Mouse (Mus musculus) lung, embryonic 15.5 days (tissue): Measurements from ENCODE around the gene Meis2. TPM values are rescaled to one million over a fixed set of nuclear protein-coding genes. Genes with fewer than 3 reads are reported as not detected.

Experiments
- ATAC-seq: fragments of 200-750 bp; cut with Nextera tagmentation; 2 replicates; pipeline ENCODE4 v1.8.0; 2017; ENCODE audit warnings: moderate number of reproducible peaks, borderline replicate concordance; ENCODE audit not compliant: low FRiP score, low TSS enrichment; ENCODE audit errors: extremely low read depth
- H3K27ac ChIP-seq: fragments of 300-500 bp; sonication (generic); 2 replicates; pipeline ENCODE4 v1.5.1; 2015; ENCODE audit warnings: moderate library complexity, mild to moderate bottlenecking, inconsistent platforms
- H3K27me3 ChIP-seq: fragments of 300-500 bp; sonication (generic); 2 replicates; pipeline ENCODE4 v1.6.1; 2015; ENCODE audit warnings: inconsistent platforms
- H3K36me3 ChIP-seq: fragments of 300-500 bp; sonication (generic); 2 replicates; pipeline ENCODE4 v1.6.1; 2015; ENCODE audit warnings: inconsistent platforms
- H3K4me1 ChIP-seq: fragments of 300-500 bp; sonication (generic); 2 replicates; pipeline ENCODE4 v1.6.1; 2015; ENCODE audit warnings: inconsistent platforms
- H3K4me2 ChIP-seq: fragments of 300-500 bp; sonication (generic); 2 replicates; pipeline ENCODE4 v1.6.1; 2015; ENCODE audit warnings: inconsistent platforms, mild to moderate bottlenecking, moderate library complexity
- H3K4me3 ChIP-seq: fragments of 300-500 bp; sonication (generic); 2 replicates; pipeline ENCODE4 v1.5.1; 2015; ENCODE audit warnings: mild to moderate bottlenecking, inconsistent platforms
- H3K9ac ChIP-seq: fragments of 300-500 bp; sonication (generic); 2 replicates; pipeline ENCODE4 v1.6.1; 2015; ENCODE audit warnings: inconsistent platforms
- H3K9me3 ChIP-seq: fragments of 300-500 bp; sonication (generic); 2 replicates; pipeline ENCODE4 v1.6.1; 2016; ENCODE audit warnings: inconsistent platforms
- WGBS: fragments of 180-500 bp; shearing (Covaris S2); methylation state at CpG from one replicate; pipeline ENCODE4 v1.1.7; 2015; 5-methylcytosine and 5-hydroxymethylcytosine counted together
- polyA plus RNA-seq: library from polyadenylated mRNA; unstranded; fragments of >200 nt; fragmentation: Nextera tagmentation; extraction: Ambion mirVana; gene quantifications from 2 replicates; pipeline ENCODE4 v1.2.1, GENCODE M21; 2015

Meis2 gene
- polyA plus RNA-seq, 1 experiment from 2014 or later: 24.4 TPM

- H3K4me3 ChIP-seq: no peak overlapping the region
- no peaks in the 10 kb centered on the region for H3K36me3 ChIP-seq
- no peaks in the 10 kb centered on the region for H3K9me3 ChIP-seq
- H3K9ac ChIP-seq: no peak overlapping the region
- WGBS: 88% methylated on average over 5 of the region's 5 CpGs
- H3K4me1 ChIP-seq: no peaks in the 10 kb centered on the region; the same call in 1 of the 2 replicates
- H3K27me3 ChIP-seq: no peaks in the 10 kb centered on the region
- no peak overlapping the region for H3K27ac ChIP-seq
- no peak for ATAC-seq
- no peak overlapping the region for H3K4me2 ChIP-seq
These were observed 243.3 kb downstream of the Meis2 start for GRCm38 (mm10) chr2:115822361-115822760.

- WGBS: 28% methylated on average over 6 of the region's 6 CpGs
These were observed 247.7 kb downstream of the Meis2 start for GRCm38 (mm10) chr2:115817959-115818358.

GRCm38 (mm10) chr2:115813721-115814120 lies 251.9 kb downstream of the Meis2 start:
- Histone ChIP-seq H3K4me1 (peaks cover 3% of the 10 kb centered on the region; the same call in 1 of the 2 replicates), H3K4me3 (no peak overlapping the region), H3K27ac (no peak overlapping the region), H3K9ac (no peak overlapping the region), H3K27me3 (no peaks in the 10 kb centered on the region), H3K36me3 (no peaks in the 10 kb centered on the region), H3K9me3 (no peaks in the 10 kb centered on the region), H3K4me2 (no peak overlapping the region)
- no peak for ATAC-seq
- 57% methylated on average over 6 of the region's 6 CpGs for WGBS

More at GRCm38 (mm10) chr2:115817959-115818358, 247.7 kb downstream of the Meis2 start:
- no peak overlapping the region for H3K9ac ChIP-seq
- no peak overlapping the region for H3K4me2 ChIP-seq
- H3K36me3 ChIP-seq: no peaks in the 10 kb centered on the region
- H3K27me3 ChIP-seq: no peaks in the 10 kb centered on the region
- peaks cover 3% of the 10 kb centered on the region; the same call in 1 of the 2 replicates for H3K4me1 ChIP-seq
- H3K27ac ChIP-seq: no peak overlapping the region
- ATAC-seq: peak; percentile 55; the same call in 1 of the 2 replicates
- no peaks in the 10 kb centered on the region for H3K9me3 ChIP-seq
- H3K4me3 ChIP-seq: no peak overlapping the region

GRCm38 (mm10) chr2:115813316-115813715 lies 252.3 kb downstream of the Meis2 start:
- no peaks in the 10 kb centered on the region for H3K9me3 ChIP-seq
- no peak overlapping the region for H3K4me3 ChIP-seq
- no peaks in the 10 kb centered on the region for H3K27me3 ChIP-seq
- no peaks in the 10 kb centered on the region for H3K36me3 ChIP-seq
- 34% methylated on average over 11 of the region's 11 CpGs for WGBS
- H3K9ac ChIP-seq: no peak overlapping the region
- no peak for ATAC-seq
- no peak overlapping the region for H3K27ac ChIP-seq
- H3K4me1 ChIP-seq: peaks cover 3% of the 10 kb centered on the region; the same call in 1 of the 2 replicates
- H3K4me2 ChIP-seq: no peak overlapping the region
